Mouse (Mus musculus): Measurements from ENCODE around the gene Inca1.
A peak's percentile ranks its signal among the peaks of the same experiment; 100 is the strongest.

The Inca1 gene

DNA sequence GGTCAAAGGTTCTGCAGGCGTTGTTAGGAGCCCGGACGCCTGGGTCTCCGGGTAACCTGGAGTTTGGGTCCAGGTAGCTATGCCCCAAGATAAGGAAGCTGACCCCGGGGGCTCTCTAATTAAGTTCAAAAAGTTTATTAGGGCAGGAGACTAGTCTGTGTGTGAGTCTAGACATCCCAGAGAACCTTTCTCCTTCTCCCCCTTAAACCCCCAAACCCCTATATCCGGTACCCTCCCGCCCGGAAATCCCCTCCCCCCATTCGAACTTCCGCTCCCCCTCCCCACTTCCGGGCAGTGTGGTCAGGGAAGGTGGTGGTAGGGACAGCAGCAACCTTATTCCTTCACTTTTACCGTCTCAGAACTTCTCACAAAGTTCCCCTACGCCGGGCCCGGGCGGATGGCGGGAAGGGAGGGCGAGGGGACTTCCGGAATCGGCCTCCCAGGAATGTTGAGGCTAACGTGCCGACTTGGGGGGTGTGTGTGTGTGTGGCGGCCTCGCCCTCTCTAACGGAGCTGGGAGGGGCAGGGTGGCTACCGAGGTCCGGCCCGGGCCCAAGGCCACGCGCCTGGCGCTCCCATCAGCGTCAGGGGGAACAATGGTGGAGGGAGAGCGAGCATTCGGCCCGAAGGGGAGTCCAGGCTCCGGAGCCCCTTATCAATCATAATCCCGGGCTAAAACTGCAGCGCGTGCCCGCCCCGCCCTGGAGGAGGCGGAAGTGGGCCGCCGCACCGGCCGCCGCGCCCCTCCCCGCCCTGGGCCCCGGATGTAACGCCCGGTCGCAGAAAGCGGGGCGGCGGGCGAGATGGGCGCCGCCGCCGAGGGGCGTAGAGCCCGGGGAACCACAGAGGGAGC lies 46.4 kb downstream of the Inca1 start:
- DNase-seq (ENCODE audit: low spot score in 2 of 2), result peak; percentile 56 to 65

DNA sequence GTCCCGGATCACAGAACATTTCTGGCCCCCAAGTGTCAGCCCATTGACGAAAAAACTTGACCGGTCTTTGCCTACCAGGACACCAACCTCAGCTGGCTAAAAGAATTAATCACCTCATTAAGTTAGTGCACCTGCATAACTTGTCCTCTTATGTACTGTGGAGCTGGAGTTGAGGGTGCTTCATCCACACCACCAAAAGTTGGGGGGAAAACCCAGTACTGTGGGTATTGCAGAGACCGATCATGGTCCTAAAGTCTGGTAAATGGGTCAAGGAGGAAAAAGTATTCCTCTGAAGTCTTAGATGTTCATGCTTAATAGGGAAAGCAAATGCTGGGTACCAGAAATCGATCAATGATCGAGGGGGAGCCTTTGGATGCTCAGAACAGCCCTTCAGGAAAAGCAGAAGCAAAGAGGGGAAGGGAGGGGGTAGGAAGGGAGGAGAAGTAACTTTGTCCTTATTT lies 47.0 kb downstream of the Inca1 start:
- DNase-seq (ENCODE audit: low spot score in 2 of 2), result no peak

DNA sequence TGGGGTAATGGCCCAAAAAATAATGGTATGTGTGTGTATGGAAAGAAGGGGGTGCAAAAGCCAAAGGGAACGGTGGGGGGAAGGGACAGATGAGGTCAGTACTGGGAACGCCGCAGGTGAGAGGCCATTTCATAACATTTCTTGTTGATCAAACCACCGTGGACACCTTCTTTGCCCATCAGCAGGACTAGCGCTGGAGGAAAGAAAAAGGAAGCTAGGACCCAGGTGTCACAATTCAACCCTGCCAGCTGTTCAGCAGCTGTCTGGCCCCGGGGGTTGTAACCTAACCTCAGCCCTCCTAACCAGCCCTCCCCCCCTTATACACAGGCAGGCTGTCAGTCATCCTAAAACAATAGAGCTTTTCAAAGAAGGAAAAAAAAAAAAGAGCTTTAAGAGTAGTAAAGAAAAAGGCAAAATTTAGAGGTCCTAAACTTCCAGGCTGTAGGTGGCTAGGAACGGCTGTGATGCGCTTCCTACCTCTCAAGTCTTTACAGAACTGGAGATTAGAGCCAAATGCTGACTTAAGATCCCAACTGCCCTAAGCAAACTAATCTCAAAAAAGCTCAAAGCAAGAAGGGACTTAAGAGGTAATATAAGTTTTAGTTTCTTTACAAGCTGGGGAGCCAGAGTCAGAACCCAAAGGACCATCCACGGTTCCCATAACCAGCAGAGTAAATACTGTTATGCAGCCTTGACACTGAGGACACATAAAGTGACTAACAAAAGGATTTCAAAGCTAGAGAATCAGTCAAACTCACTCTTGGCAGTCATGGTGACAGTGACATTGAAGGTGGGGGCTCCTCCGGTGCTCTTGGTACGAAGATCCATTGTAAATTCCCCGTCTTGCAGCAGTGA lies 47.7 kb downstream of the Inca1 start:
- DNase-seq (ENCODE audit: low spot score in 2 of 2), result no peak

DNA sequence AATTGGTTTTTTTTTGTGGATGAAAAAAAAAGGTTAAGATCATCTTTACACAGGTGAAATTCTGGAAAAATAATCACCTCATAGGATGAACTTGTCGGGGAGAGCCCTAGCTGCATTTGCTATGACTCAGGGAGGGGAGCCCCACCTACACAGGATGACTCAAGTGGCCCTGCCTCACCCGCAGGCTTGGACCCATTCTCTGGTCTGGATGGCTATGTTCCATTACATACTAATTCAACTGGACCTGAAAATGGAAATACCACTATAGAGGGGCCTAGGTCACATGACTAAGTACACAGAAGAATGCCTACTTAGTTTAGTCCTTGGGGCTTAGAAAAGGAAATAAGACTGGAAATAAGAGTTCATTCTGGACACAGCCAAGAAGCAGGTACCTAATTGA lies 48.6 kb downstream of the Inca1 start:
- DNase-seq (ENCODE audit: low spot score in 2 of 2), result no peak

DNA sequence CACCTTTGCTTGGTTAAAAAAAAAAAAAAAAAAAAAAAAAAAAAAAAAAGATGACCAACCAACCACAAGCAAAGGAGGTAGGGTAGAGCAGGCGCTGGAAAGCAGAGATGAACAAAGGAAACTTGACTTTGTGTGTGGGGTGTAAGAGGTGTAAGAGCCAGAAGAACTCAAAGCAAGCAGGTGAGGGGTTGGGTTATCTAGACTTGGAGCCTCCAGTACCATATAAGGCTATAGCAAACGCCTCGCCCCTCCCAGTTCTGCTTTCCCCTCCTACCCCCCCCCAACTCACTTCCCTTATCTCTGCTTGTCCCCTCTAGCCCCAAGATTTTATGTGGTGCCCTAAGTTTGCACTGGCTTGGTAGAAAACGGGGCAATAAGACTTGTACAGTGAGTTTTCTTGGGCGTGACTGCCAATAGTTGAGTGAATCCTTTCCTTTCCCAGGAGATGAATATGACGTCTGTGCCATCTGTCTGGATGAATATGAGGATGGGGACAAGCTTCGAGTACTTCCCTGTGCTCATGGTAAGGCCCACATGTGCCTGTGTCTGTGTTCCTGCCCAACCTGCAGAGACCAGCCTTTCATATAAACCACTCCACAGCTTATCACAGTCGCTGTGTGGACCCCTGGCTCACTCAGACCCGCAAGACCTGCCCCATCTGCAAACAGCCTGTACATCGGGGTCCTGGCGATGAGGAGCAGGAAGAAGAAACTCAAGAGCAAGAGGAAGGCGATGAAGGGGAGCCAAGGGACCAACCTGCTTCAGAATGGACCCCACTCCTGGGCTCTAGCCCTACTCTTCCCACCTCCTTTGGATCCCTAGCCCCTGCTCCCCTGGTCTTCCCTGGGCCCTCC lies 49.4 kb downstream of the Inca1 start:
- DNase-seq (ENCODE audit: low spot score in 2 of 2), result no peak

DNA sequence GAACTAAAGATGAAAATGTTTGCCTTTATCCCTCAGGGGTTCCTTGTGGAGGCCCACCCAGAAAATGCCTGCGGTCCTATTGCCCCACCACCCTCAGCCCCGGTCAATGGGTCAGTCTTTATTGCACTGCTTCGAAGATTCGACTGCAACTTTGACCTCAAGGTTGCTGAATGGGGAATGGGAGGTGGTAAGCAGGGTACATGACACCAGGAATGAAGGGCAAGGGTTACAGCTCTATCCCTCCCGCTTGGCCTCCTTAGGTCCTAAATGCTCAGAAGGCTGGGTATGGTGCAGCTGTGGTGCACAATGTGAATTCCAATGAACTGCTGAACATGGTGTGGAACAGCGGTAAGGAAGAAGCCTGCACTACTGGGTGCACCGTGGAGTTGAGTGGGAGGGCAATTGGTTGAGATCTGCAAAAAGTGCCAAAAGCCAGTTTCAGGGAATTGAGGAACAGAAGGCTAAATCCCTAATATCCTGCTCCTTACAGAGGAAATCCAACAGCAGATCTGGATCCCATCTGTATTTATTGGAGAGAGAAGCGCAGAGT lies 50.7 kb downstream of the Inca1 start:
- no peak for DNase-seq (ENCODE audit: low spot score in 2 of 2)

DNA sequence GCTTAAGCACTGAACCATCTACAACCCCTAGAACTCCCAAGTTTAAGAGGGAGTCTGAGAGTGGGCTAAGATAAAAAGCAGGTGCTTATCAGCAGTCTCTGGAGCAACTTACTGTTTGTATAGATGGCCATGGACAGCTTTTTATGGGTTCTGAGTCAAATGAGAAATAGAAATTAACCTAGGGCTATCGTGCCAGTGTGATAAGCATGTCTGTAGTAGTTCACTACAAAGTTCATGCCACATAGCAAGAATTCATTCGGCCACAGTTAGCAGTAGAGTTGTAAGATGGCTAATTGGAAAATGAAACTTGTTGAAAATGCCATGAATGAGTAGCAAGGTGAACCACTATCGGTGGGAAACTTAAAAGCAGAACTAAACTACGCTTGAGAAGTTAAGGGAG lies 51.4 kb downstream of the Inca1 start:
- no peak for DNase-seq (ENCODE audit: low spot score in 2 of 2)

DNA sequence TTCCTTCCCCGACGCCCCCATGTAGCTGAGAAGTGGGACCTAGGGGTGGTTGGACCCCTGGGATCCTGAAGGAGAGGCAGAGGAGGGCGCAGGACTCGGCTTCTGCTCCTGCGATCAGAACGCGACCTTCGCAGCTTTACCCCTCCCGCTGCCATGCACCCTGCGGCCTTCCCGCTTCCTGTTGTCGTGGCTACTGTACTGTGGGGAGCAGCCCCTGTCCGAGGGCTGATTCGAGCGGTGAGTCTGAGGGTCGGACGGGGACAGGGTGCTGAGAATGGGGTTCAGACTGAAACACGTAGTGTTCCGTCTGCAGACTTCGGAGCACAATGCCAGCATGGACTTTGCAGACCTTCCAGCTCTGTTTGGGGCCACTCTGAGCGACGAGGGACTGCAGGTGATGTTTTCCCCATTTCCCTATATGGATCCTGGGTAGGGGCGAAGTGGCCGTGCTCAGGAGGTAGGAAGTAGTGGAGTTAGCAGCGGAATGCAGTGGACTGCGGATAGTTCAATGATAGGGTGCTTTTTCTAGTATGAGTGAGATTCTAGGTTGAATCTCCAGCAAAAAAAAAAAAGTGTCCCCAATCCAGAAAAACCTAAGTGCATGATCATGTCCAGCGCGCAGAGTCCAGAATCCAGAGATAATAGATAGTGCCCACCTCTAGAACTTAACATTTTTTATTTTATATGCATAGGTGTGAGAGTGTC lies 52.1 kb downstream of the Inca1 start:
- DNase-seq (ENCODE audit: low spot score in 2 of 2), result peak in 1 of 2 experiments; percentile 28

DNA sequence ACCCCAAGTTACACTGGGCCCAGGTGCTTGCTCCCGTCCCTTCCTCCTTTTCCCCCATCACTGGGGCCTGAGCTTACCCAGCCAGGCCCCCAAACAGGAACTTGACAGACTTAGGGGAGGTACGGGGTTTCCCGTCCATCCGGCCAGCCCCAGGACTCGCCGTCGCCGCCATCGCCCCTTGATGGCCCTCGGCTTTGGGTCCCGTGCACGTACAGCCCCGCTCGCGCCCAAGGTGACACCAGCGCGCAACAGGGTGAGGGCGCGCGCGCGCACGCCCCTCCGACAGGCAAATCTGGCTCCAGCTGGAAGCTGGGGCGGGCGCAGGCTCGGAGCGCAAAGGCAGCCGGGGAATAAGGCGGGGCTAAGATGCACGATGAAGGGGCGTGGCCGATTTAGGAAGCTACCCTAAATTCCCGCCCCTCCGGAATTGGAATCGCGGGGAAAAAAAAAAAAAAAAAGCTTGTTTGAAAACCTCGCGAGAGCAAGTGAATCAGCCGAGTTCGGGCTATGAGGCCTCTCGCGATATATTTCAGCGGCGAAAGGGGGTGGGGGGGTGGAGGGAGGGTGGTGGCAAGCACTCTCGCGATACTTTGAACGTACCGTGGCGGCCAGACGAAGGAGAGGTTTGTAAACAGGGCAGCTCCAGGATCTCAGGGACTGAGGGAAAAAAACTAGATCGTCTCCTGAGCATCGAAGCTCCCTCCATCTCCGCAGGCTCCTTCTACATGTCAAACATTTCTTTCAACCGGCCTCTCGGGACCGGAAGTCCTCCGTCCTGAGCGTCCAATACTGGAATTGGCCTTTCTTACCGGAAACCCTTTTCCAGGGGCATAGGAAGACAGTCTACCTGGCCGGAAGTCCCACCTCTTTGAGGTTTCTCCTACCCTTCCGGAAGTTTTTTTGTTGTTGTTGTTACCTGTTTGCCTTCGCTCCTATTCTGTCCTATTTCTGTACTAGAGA lies 53.0 kb downstream of the Inca1 start, which contains the start of the genes Rnf167 and Slc25a11:
Rnf167 (plus strand) TSS at position 545 of the 960 bp plus-strand sequence.
Slc25a11 (minus strand) TSS at position 789 of the 960 bp plus-strand sequence.
- peak; percentile 91 to 96 for DNase-seq (ENCODE audit: low spot score in 2 of 2)

DNA sequence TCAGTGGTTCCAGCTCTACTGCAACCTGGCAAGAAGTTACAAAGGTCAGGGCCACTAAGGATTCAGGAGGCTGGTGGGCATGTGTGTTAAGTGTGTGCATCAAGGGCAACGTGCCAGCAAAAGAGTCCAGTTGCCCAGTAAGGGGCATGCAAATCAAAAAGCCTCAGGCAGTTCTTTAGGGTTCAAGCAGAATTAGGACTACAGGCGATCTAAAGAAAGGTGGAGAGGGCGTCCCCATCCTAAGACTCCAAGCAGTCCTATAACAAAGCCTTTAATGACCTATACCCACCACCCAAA lies 53.7 kb downstream of the Inca1 start:
- DNase-seq (ENCODE audit: low spot score in 2 of 2), result no peak

DNA sequence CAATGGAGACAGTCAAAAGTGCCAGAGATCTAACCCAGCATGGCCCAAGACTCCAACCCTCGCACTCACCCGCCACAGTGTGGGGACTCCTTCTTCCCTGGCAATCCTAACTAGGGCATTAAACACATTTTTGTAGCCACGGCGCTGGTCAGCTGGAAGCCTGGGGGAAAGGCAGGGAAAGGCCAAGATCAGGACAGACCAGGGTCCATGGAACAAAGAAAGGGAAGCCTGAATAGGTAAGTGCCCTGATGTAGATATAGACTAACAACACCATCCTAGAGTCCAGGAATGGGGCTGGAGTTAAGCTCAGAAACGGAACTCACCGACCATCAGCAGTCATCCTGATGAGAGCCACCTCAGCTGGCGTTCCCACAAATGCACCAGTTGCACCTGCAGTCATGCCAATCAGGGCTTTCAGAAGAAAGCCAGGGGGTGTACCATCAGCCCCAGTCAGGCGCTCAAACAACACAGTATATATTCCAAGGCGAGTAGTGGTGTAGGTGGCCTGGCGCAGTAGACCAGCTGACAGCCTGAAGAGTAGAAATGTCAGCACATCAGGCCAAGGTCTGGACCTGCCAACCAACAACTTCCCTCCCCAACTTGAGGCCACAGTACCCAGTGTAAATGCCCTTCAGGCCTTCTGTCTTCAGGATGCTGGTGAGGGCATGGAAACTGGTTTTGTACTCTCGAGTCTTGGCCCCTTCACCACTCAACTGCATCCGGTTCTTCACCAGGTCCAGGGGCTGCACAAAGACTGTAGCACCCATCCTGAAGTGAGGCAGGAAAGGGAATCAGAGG lies 54.3 kb downstream of the Inca1 start:
- no peak for DNase-seq (ENCODE audit: low spot score in 2 of 2)

DNA sequence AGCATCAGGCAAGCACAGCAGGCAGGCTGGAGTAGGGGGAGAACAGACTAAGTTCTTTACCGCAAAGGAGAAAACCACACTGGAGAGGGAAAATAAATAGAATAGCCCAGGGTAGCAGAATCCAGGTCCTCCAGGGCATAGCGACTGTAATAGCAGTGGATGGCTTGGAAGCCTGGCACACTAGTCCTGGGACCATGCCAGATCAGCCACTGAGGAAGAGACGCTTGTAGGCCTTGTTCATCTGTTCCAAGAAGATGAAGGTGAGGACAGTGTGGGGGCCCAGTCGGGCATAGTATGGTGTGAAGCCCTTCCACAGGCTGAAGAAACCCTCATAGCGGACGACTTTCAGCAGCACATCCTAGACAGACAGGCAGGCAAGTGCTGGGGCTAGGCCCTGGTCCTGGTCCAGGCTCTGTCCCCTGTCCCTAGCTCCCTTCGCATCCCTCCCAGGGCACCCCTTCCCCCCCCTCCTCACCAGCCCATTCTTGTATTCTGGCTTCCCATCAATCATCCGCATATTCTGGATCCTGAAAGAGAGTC lies 55.3 kb downstream of the Inca1 start:
- no peak for DNase-seq (ENCODE audit: low spot score in 2 of 2)

DNA sequence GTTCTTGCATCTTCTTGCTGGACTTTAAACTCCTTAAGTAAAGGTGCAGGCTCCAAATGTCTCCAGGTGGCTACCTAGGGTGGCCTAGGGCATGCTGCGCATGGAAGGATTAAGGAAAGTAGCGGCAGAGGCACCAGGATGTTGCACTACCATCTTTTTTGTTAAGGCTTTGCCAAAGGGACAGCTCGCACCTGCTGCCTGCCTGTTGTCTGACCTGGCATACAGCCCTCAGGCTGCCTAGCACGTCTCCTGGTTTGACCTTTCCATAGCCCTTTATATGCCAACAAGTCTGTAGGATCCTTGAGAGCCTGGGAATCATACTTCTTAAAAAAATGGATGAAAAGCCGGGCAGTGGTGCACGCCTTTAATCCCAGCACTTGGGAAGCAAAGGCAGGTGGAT lies 56.9 kb downstream of the Inca1 start:
- DNase-seq (ENCODE audit: low spot score in 2 of 2), result no peak

DNA sequence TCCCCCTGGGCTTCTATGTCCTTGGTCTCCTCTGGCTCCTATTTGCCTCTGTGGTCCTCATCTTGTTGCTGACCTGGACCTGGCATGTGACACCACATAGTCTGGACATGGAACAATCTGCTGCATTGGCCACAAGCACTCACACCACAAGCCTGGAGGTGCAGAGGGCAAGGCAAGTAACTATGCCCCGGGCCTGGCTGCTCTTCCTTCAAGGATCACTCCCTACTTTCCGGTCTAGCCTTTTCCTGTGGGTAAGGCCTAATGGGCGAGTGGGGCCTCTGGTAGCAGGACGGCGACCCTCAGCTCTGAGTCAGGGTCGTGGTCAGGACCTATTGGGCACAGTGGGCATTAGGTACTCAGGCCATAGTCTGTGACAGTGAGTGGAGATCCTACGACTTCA lies 58.7 kb downstream of the Inca1 start:
- DNase-seq (ENCODE audit: low spot score in 2 of 2), result no peak

DNA sequence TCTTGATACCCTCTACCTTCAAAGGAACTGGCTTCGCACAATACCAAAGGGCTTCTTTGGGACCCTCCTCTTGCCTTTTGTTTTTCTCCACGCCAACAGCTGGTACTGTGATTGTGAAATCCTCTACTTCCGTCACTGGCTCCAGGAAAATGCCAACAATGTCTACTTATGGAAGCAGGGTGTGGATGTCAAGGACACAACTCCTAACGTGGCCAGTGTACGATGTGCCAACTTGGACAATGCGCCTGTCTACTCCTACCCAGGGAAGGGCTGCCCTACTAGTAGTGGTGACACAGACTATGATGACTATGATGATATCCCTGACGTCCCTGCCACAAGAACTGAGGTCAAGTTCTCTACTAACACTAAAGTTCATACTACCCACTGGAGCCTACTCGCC lies 60.0 kb downstream of the Inca1 start:
- DNase-seq (ENCODE audit: low spot score in 2 of 2), result no peak

DNA sequence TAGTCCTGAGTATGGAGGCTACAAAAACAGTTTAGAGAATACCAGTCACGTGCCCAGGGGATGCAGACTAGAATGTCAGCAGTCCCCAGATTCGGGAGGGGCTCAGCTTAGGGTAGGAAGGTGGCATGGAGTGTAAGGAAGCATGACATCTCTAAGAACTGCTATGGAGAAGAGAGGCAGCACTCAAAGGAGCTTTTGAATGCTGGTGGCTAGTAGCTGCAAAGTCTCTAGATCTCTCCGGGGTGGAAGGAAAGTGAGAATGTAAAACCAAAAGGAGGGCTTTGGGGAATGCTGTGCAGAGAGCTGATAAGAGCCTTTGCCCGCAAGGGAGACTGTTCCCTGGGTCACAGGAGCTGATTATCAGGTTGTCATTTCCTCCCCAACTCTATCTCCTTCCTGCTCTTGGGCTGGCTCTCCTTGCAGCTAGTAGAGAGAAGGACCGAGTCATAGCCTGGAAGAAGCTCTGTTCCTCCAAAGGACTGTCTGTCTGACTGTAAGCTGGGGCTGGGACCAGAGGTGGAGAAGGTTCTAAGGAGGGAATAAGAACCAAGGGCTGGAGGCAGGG lies 61.2 kb downstream of the Inca1 start, which contains the start of gene Gp1ba:
Gp1ba (plus strand) TSS at position 409 of the 565 bp plus-strand sequence.
- no peak for DNase-seq (ENCODE audit: low spot score in 2 of 2)

All from urinary bladder, postnatal 36 days (tissue).